Mouse (Mus musculus): ENCODE results near the gene Arhgef5.

Arhgef5 gene

GRCm38 (mm10) chr6:43312961-43313656, 47.7 kb downstream of the Arhgef5 start:
- DNase-seq (ENCODE audit: low read depth, low spot score): no peak

GRCm38 (mm10) chr6:43333479-43333878, 68.1 kb downstream of the Arhgef5 start:
- no peak for DNase-seq (ENCODE audit: low read depth, low spot score)

GRCm38 (mm10) chr6:43335619-43336234, 70.3 kb downstream of the Arhgef5 start:
- peak; percentile 31 for DNase-seq (ENCODE audit: low read depth, low spot score)

- no peak for DNase-seq (ENCODE audit: low read depth, low spot score)
Observed at GRCm38 (mm10) chr6:43337491-43337961, 72.1 kb downstream of the Arhgef5 start.

- no peak for DNase-seq (ENCODE audit: low read depth, low spot score)
Observed at GRCm38 (mm10) chr6:43338804-43339203, 73.4 kb downstream of the Arhgef5 start.
